Mouse (Mus musculus): Measurements from ENCODE around the gene Cst13.

The Cst13 gene

GRCm38 (mm10) chr2:148875335-148875811 is 55.5 kb downstream of the Cst13 start, which contains the start of gene Cst3:
Gene Cst3, minus strand, starts transcription at chr2:148875692.
- WGBS = 1% methylated on average over 19 of the region's 19 CpGs

GRCm38 (mm10) chr2:148877016-148877770 is 57.3 kb downstream of the Cst13 start:
- 54% methylated on average over 3 of the region's 3 CpGs for WGBS

- WGBS = 33% methylated on average over 2 of the region's 2 CpGs
Observed at GRCm38 (mm10) chr2:148878641-148879130, 58.8 kb downstream of the Cst13 start.

- 43% methylated on average over 1 of the region's 1 CpGs for WGBS
Observed at GRCm38 (mm10) chr2:148879199-148879598, 59.3 kb downstream of the Cst13 start.
